Mouse (Mus musculus) mouse trophoblast stem cell (cell line): ENCODE measurements at regions not wholly inside any gene's neighbourhood (a gene's known extent, or its start where the extent isn't known, plus 50 kb on each side); places are given as distances from the start of the nearest gene placed in this dataset.

Experiments
- in situ Hi-C, 2 experiments: fragments of 300-500 bp; cut with MseI, MboI; formaldehyde crosslinking; loops; 2 replicates in 1 of 2; 3 replicates in 1 of 2; pipeline ENCODE4 v1.15.1; 2025

DNA sequence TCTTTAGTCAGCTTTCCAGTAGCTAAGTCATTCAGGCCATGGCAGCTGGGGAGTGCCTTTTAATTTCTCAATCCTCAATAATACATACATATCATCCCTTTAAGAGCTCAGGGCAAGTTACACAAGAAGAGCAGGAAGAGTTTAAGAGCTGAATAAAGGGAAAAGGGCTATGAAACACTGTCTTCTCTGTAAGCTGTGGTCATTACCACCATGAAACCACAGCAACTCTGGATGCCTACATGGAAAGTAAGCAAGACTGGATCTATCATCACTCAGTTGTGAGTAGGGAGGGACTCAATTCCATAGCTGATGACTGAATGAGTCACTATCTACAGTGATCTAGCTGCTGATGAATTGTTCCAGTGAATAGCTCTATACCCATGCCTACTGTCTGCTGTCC is 349.9 kb downstream of the Nr2f2 start:
- in situ Hi-C loops = no loop called here

DNA sequence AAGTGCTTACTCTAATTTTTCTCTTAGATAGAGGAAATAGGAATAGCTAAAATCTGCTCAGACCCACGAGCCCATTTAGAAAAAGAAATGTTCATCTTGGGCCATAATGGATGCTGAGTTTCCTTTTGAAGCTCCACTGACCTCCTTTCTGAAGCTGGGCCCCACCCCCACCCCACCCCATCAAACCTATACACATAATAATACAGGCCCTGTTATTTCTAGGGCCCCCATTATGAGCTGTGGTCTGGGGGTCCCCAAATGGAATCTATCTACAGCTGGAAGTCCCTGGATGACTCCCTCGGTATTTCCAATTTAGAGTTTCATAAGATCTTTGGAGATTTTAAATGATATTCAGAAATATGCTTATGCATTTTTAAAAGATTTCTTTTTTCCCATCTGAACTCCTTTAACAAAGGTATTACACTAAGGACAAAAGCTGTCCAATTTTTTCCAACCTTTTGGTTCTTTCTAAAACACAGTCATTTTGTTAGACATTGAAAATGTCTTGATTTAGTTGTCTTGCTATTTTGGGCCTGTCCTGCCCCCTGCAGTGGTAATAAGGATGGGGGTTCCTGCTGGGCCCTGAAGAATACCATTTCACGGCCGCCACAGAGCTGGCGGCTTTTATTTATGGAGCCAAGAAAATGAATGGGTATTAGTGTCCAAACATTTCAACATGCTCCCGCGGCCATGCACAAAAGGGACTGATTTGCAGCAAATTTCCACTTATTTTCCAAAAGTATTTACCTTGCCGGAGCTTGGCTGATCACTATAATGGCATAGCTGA is 363.1 kb downstream of the Nr2f2 start:
- in situ Hi-C loops = no loop called here

DNA sequence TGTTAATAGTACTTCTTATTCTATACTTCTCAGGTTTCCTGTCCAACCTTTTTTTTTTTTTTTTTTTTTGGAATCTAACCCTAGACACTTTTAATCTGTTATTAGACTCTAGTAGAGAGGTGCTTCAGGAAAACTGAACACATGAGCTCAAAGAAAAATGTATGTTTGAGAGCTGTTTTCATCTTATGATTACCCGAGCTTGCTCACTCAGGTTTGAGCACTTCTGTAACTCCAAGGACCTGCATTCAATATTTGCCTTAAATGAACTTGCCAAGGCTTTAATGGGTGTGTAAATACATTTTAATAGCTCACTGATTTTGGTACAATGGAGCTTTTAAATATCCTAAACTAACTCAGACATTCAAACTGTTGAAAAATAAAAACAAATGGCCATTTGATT is 367.8 kb downstream of the Nr2f2 start:
- in situ Hi-C loops = no loop called here

DNA sequence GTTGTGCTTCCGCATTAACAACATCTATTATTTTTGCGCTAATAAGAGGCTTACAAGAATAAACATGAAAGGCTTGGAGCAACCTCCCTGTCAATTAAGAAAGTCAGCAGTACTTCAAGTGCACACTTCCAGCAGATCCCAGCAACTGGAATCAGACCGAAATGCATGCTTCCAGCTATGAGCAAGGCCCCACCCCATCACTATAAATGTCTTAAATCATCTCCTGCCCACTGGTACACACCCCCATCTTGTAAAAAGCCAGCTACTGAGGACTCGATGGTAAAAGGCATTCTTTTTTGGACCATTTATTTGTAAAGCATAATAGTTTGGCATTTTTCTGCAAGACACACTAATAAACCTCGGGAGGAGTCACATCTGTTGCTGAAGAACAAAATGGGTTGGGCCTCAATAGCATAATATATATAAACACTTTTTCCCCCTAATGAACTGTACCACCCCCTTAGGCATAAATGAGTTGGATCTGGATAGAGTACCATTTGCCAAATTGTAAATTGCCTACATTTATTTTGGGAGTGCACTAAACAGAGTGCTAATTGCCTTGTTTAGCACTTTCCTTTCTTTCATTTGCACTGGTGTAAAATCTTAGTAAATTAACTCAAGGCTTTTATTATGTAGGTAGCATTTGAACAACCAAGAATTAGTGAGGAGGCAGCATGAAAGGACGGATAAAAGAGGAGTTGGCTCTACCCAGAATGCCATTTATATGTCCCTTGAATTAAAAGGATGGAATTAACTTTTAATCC is 371.8 kb downstream of the Nr2f2 start:
- in situ Hi-C loops = no loop called here

GRCm38 (mm10) chr7:69992383-69993327 is 373.9 kb downstream of the Nr2f2 start:
- in situ Hi-C loops = no loop called here

GRCm38 (mm10) chr7:69991982-69992381 is 374.6 kb downstream of the Nr2f2 start:
- in situ Hi-C loops = no loop called here

- in situ Hi-C loops = no loop called here
Observed at GRCm38 (mm10) chr7:69988704-69989103, 377.8 kb downstream of the Nr2f2 start.

DNA sequence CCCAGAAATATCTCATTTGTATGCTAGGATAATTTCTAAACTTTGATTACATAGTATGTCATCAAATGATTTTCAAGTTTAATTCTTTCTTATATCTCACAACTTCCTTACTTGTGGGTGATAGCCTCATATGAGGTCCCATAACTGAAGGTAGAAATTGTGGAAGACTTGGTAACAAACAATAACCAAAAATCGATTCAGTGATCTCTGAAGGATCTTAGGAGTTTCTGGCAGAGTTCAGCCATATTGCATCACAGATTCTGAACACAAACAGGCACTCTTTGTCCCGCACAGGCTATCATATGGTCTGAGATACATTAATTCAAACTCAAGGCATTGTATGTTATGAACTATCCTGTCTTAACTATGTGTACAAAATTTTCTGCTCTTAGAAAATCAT is 385.2 kb downstream of the Nr2f2 start:
- in situ Hi-C loops = no loop called here

DNA sequence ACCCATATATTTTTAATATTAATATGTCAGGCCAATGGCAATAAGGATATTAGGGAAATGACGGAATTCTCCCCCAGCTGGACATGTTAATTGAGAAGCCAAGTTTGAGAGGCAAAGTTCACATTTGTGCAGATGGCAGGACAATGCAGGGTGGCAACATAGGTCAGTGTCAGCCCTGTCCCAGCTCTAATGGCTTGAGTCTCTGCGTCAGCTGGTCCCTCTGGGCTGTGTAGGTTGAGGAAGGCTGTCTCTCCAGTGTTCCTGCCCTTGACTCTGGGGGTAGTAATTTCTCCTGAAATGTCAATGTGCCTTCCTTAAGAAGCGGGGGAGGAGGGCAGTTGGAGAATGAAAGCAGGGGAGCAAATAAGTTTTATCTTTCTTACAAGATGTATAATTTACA is 390.2 kb downstream of the Nr2f2 start:
- in situ Hi-C loops = no loop called here

- in situ Hi-C loops = no loop called here
Observed at GRCm38 (mm10) chr7:69964002-69964401, 402.5 kb downstream of the Nr2f2 start.

- in situ Hi-C loops = no loop called here
Observed at GRCm38 (mm10) chr7:69950221-69950670, 416.3 kb downstream of the Nr2f2 start.

DNA sequence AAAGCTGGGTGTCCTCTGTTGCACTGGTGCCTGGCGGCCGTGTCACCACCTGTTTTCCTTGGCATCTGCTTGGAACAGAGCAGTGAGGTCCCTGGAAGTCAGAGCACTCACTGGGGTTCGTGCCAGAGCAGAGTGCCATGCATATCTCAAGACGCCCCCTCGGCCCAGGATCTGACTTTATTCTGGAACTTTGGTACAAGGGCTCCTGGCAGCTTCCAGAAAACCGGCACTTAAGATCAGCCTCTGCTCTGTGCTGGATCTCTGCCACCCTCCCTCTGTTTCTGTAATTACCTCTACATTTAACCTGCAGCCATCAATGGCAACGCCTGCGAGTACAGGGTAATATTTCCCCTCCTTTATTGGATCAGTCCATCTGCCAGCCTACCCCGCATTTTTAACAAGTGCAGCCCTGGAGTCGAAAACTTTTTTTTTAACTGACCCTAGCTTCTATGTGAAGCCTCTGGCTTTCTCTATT is 416.9 kb downstream of the Nr2f2 start:
- in situ Hi-C loops = no loop called here

DNA sequence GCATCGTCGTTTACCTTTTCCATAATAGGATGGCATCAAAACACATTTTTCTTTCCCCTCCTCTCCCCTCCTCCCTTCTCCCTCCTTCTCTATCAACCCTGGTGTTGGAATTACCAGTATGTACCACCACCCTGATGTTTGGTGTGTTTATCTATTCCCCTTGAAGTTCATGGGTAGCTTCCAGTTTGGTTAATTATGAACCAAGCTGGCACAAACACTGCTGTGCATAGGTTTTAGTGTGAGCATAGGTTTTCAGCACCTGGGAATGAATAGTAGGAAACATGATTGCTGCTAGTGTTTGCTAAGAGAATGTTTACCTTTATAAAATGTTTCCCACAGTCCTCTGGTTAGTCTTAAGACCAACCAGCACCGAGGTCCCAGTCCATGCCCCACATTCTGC is 420.1 kb downstream of the Nr2f2 start:
- in situ Hi-C loops = no loop called here

GRCm38 (mm10) chr7:69941881-69942280 is 424.7 kb downstream of the Nr2f2 start:
- in situ Hi-C loops = no loop called here

- in situ Hi-C loops = no loop called here
Observed at GRCm38 (mm10) chr7:69925261-69925660, 441.3 kb downstream of the Nr2f2 start.

DNA sequence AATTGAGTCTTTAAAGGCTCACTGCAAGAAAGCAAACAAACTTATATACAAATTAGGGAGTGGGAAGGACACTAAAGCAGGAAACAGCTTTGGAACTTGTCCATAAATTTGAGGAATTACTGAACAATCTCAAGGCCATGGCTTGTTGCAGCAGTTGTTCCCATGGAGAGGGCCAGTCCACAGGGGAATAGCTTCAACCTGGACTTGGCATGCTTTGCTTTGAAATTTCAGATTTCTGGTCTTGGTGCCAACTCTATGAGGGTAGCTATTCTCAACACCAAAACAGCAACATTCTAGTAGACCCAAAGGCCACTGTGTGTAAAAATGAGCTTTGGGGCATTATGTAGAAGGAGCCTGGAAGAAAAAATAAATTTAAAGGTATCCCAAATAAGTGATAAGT is 442.0 kb downstream of the Nr2f2 start:
- in situ Hi-C loops = no loop called here

- in situ Hi-C loops = no loop called here
Observed at GRCm38 (mm10) chr7:69911760-69912159, 454.8 kb downstream of the Nr2f2 start.

DNA sequence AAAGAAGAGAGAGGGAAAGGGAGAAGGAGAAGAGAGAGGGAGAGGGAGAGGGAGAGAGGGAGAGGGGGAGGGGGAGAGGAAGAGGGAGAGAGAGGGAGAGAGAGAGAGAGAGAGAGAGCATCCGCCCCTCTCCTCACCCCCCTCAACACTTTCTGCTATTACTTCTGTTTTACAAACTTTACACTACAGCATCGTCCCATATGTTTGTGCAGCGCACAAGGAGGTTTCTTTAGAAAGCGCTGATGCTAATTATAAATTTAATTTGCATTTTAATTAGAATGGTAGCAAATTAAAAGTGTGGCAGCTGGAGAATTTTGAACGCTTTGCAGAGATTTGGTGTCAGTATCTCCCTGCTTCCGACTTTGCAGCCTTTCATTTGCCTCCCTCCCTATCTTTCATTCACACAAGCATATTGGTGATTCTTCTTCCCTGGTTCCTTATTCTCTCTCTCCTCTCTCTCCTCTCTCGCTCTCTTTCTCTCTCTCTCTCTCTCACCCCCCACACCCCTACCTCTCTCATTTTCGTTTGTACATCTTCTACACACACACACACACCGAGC is 476.0 kb downstream of the Nr2f2 start:
- in situ Hi-C loops = no loop called here

GRCm38 (mm10) chr7:69888251-69888650 is 478.3 kb downstream of the Nr2f2 start:
- in situ Hi-C loops = no loop called here

GRCm38 (mm10) chr7:69877031-69877430 is 489.5 kb downstream of the Nr2f2 start:
- in situ Hi-C loops = no loop called here

DNA sequence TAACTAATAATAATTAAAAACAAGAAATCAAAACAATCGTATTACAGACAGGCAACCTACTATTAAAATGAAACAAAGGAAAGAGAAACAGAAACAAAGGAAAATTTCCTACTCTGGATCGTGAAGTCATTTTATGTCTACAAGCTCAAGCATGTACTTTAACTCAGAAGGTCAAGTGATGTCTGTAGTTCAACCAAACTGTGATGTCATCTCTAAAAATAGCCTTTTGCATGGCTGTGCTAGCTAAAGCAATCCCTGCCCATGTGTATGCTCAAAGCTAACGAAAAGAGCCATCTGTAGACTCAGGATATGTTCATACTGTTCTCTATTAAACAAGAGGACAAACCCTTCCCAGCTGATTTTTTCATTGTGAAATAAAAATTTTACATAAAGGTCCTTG is 500.7 kb downstream of the Nr2f2 start:
- in situ Hi-C loops = no loop called here
